Mouse (Mus musculus) forebrain, postnatal 0 days (tissue): ENCODE results near the gene Ube2h. TPM values are rescaled to one million over a fixed set of nuclear protein-coding genes. Genes with fewer than 3 reads are reported as not detected.
A peak's percentile ranks its signal among the peaks of the same experiment; 100 is the strongest.

Experiments
- ATAC-seq: fragments of 200-750 bp; cut with Nextera tagmentation; 2 replicates; pipeline ENCODE4 v1.8.0; 2017; ENCODE audit warnings: mild to moderate bottlenecking, moderate library complexity
- DNase-seq: peaks from one replicate; pipeline ENCODE4 v3.0.0-alpha.2; 2015
- H3K27ac ChIP-seq: fragments of 300-500 bp; sonication (generic); 2 replicates; pipeline ENCODE4 v1.5.1; 2014; ENCODE audit warnings: low read depth, mild to moderate bottlenecking, antibody characterized with exemption, low read length, moderate library complexity, mixed read lengths
- H3K27me3 ChIP-seq: fragments of 300-500 bp; sonication (generic); 2 replicates; pipeline ENCODE4 v1.6.1; 2014; ENCODE audit warnings: mild to moderate bottlenecking, low read length, mixed read lengths; ENCODE audit not compliant: insufficient read depth
- H3K36me3 ChIP-seq: fragments of 300-500 bp; sonication (generic); 2 replicates; pipeline ENCODE4 v1.6.1; 2014; ENCODE audit warnings: mild to moderate bottlenecking, moderate library complexity; ENCODE audit not compliant: insufficient read depth
- H3K4me1 ChIP-seq: fragments of 300-500 bp; sonication (generic); 2 replicates; pipeline ENCODE4 v1.6.1; 2014; ENCODE audit warnings: antibody characterized with exemption; ENCODE audit not compliant: insufficient read depth
- H3K4me2 ChIP-seq: fragments of 300-500 bp; sonication (generic); 2 replicates; pipeline ENCODE4 v1.6.1; 2014; ENCODE audit warnings: low read depth, mild to moderate bottlenecking, moderate library complexity
- H3K4me3 ChIP-seq: fragments of 300-500 bp; sonication (generic); 2 replicates; pipeline ENCODE4 v1.5.1; 2014; ENCODE audit warnings: low read depth, low read length, mixed read lengths
- H3K9ac ChIP-seq: fragments of 300-500 bp; sonication (generic); 2 replicates; pipeline ENCODE4 v1.6.1; 2014; ENCODE audit warnings: mild to moderate bottlenecking
- H3K9me3 ChIP-seq: fragments of 300-500 bp; sonication (generic); 2 replicates; pipeline ENCODE4 v1.6.1; 2016; ENCODE audit warnings: low read length
- CTCF ChIP-seq: sonication (generic); IDR thresholded peaks from 2 replicates; pipeline ENCODE4 v1.5.1; 2016; ENCODE audit warnings: antibody characterized with exemption, control low read depth, low read depth
- WGBS: fragments of 180-500 bp; shearing (Covaris S2); extraction: QIAGEN DNeasy Blood & Tissue Kit; methylation state at CpG from one replicate; pipeline ENCODE4 v1.1.7; 2014; 5-methylcytosine and 5-hydroxymethylcytosine counted together
- polyA plus RNA-seq: library from polyadenylated mRNA; unstranded; fragments of >200 nt; fragmentation: Nextera tagmentation; extraction: Ambion mirVana; gene quantifications from 2 replicates; pipeline ENCODE4 v1.2.1, GENCODE M21; 2015
- total RNA-seq: library from RNA; depleted of rRNA; stranded (reverse); fragments of >200 nt; gene quantifications from 2 replicates; pipeline ENCODE4 v1.2.3, GENCODE M21; 2014

Gene Ube2h
- total and polyA plus RNA-seq, 2 experiments from 2014 or later: 37.7 to 42.7 TPM

GRCm38 (mm10) chr6:30182038-30182437, 122.3 kb downstream of the Ube2h start:
- Histone ChIP-seq H3K36me3 (no peaks in the 10 kb centered on the region), H3K9me3 (peaks cover 5% of the 10 kb centered on the region; the same call in 1 of the 2 replicates), H3K27me3 (peaks cover 33% of the 10 kb centered on the region), H3K4me2 (no peak overlapping the region), H3K4me3 (no peak overlapping the region), H3K27ac (no peak overlapping the region), H3K9ac (no peak overlapping the region), H3K4me1 (no peaks in the 10 kb centered on the region)
- DNase-seq (no peak), ATAC-seq (no peak)
- no peak for TF ChIP-seq CTCF
- WGBS: 60% methylated on average over 6 of the region's 6 CpGs

- H3K27me3 ChIP-seq: peaks cover 41% of the 10 kb centered on the region
- DNase-seq (no peak), ATAC-seq (no peak)
- H3K27ac ChIP-seq: no peak overlapping the region
- no peak overlapping the region for H3K4me2 ChIP-seq
- peaks cover 5% of the 10 kb centered on the region; the same call in 1 of the 2 replicates for H3K9me3 ChIP-seq
- TF ChIP-seq CTCF: no peak
- no peak overlapping the region for H3K4me3 ChIP-seq
- H3K36me3 ChIP-seq: no peaks in the 10 kb centered on the region
- H3K4me1 ChIP-seq: no peaks in the 10 kb centered on the region
- WGBS: 35% methylated on average over 2 of the region's 2 CpGs
- H3K9ac ChIP-seq: no peak overlapping the region
Measured at GRCm38 (mm10) chr6:30180321-30180720, 124.0 kb downstream of the Ube2h start.

- no peak overlapping the region for H3K4me3 ChIP-seq
- peaks cover 53% of the 10 kb centered on the region for H3K27me3 ChIP-seq
- no peak overlapping the region for H3K27ac ChIP-seq
- 22% methylated on average over 11 of the region's 11 CpGs for WGBS
- H3K4me1 ChIP-seq: no peaks in the 10 kb centered on the region
- H3K36me3 ChIP-seq: no peaks in the 10 kb centered on the region
- DNase-seq (no peak), ATAC-seq (no peak)
- H3K9me3 ChIP-seq: peaks cover 5% of the 10 kb centered on the region; the same call in 1 of the 2 replicates
- no peak overlapping the region for H3K4me2 ChIP-seq
- no peak for TF ChIP-seq CTCF
- no peak overlapping the region for H3K9ac ChIP-seq
Measured at GRCm38 (mm10) chr6:30179046-30179445, 125.3 kb downstream of the Ube2h start.

- H3K4me3 ChIP-seq: no peak overlapping the region
- WGBS: 3% methylated on average over 27 of the region's 27 CpGs
- DNase-seq: peak; percentile 52
- no peaks in the 10 kb centered on the region for H3K36me3 ChIP-seq
- H3K4me2 ChIP-seq: no peak overlapping the region
- no peak for ATAC-seq
- H3K9me3 ChIP-seq: peaks cover 5% of the 10 kb centered on the region; the same call in 1 of the 2 replicates
- no peak overlapping the region for H3K27ac ChIP-seq
- no peaks in the 10 kb centered on the region for H3K4me1 ChIP-seq
- no peak overlapping the region for H3K9ac ChIP-seq
- H3K27me3 ChIP-seq: peaks cover 61% of the 10 kb centered on the region
- no peak for TF ChIP-seq CTCF
Measured at GRCm38 (mm10) chr6:30178023-30178639, 126.2 kb downstream of the Ube2h start.

GRCm38 (mm10) chr6:30177305-30177704, 127.0 kb downstream of the Ube2h start:
- Histone ChIP-seq H3K9me3 (peaks cover 5% of the 10 kb centered on the region; the same call in 1 of the 2 replicates), H3K4me1 (no peaks in the 10 kb centered on the region), H3K9ac (no peak overlapping the region), H3K4me2 (no peak overlapping the region), H3K4me3 (no peak overlapping the region), H3K36me3 (no peaks in the 10 kb centered on the region), H3K27ac (no peak overlapping the region), H3K27me3 (peaks cover 67% of the 10 kb centered on the region)
- no peak for TF ChIP-seq CTCF
- ATAC-seq (no peak), DNase-seq (peak; percentile 63)
- WGBS: 4% methylated on average over 14 of the region's 14 CpGs

GRCm38 (mm10) chr6:30176496-30176895, 127.8 kb downstream of the Ube2h start:
- DNase-seq (peak; percentile 42), ATAC-seq (no peak)
- H3K27ac ChIP-seq: no peak overlapping the region
- H3K4me3 ChIP-seq: no peak overlapping the region
- H3K9me3 ChIP-seq: peaks cover 5% of the 10 kb centered on the region; the same call in 1 of the 2 replicates
- TF ChIP-seq CTCF: no peak
- no peak overlapping the region for H3K4me2 ChIP-seq
- peaks cover 75% of the 10 kb centered on the region for H3K27me3 ChIP-seq
- no peaks in the 10 kb centered on the region for H3K4me1 ChIP-seq
- H3K36me3 ChIP-seq: no peaks in the 10 kb centered on the region
- 6% methylated on average over 12 of the region's 12 CpGs for WGBS
- H3K9ac ChIP-seq: no peak overlapping the region

- no peak overlapping the region for H3K9ac ChIP-seq
- H3K9me3 ChIP-seq: peaks cover 5% of the 10 kb centered on the region; the same call in 1 of the 2 replicates
- DNase-seq: peak; percentile 39
- H3K4me1 ChIP-seq: no peaks in the 10 kb centered on the region
- no peak overlapping the region for H3K27ac ChIP-seq
- no peak for TF ChIP-seq CTCF
- peaks cover 78% of the 10 kb centered on the region for H3K27me3 ChIP-seq
- 4% methylated on average over 28 of the region's 28 CpGs for WGBS
- 0 out of 2 replicates have a peak overlapping the region, but pooled peaks have one; percentile 10 for H3K4me2 ChIP-seq
- H3K36me3 ChIP-seq: no peaks in the 10 kb centered on the region
- H3K4me3 ChIP-seq: peak overlapping the region; percentile 7
- no peak for ATAC-seq
Measured at GRCm38 (mm10) chr6:30175918-30176421, 128.4 kb downstream of the Ube2h start.
